Mouse (Mus musculus) kidney, postnatal 0 days (tissue): ENCODE measurements at regions not wholly inside any gene's neighbourhood (a gene's known extent, or its start where the extent isn't known, plus 50 kb on each side); places are given as distances from the start of the nearest gene placed in this dataset.
A peak's percentile ranks its signal among the peaks of the same experiment; 100 is the strongest.

ENCODE experiments used
- ATAC-seq: fragments of 200-750 bp; cut with Nextera tagmentation; replicated peaks from 2 replicates; pipeline ENCODE4 v1.8.0; 2017; ENCODE audit warnings: low read depth, moderate number of reproducible peaks, moderate TSS enrichment, moderate library complexity; ENCODE audit not compliant: low FRiP score
- DNase-seq: peaks from one replicate; pipeline ENCODE4 v3.0.0-alpha.2; 2016; ENCODE audit warnings: low spot score
- H3K27ac ChIP-seq: fragments of 300-500 bp; sonication (generic); 2 replicates; pipeline ENCODE4 v1.5.1; 2014; ENCODE audit warnings: mild to moderate bottlenecking
- H3K27me3 ChIP-seq: fragments of 300-500 bp; sonication (generic); 2 replicates; pipeline ENCODE4 v1.6.1; 2014; ENCODE audit warnings: low read length, mixed read lengths; ENCODE audit not compliant: insufficient read depth
- H3K36me3 ChIP-seq: fragments of 300-500 bp; sonication (generic); 2 replicates; pipeline ENCODE4 v1.6.1; 2014; ENCODE audit warnings: low read length, mixed read lengths; ENCODE audit not compliant: insufficient read depth
- H3K4me1 ChIP-seq: fragments of 300-500 bp; sonication (generic); replicated peaks from 2 replicates; pipeline ENCODE4 v1.6.1; 2014; ENCODE audit warnings: antibody characterized with exemption, low read length, mixed read lengths; ENCODE audit not compliant: insufficient read depth
- H3K4me2 ChIP-seq: fragments of 300-500 bp; sonication (generic); 2 replicates; pipeline ENCODE4 v1.6.1; 2014; ENCODE audit warnings: mild to moderate bottlenecking, low read length, moderate library complexity, mixed read lengths
- H3K4me3 ChIP-seq: fragments of 300-500 bp; sonication (generic); replicated peaks from 2 replicates; pipeline ENCODE4 v1.5.1; 2014; ENCODE audit warnings: low read depth, low read length
- H3K9ac ChIP-seq: fragments of 300-500 bp; sonication (generic); 2 replicates; pipeline ENCODE4 v1.6.1; 2014; ENCODE audit warnings: low read depth, low read length
- H3K9me3 ChIP-seq: fragments of 300-500 bp; sonication (generic); replicated peaks from 2 replicates; pipeline ENCODE4 v1.6.1; 2016; ENCODE audit warnings: low read length, inconsistent platforms, mixed read lengths
- CTCF ChIP-seq: IDR thresholded peaks from 2 replicates; pipeline ENCODE4 v1.5.1; 2016; ENCODE audit warnings: antibody characterized with exemption, low read depth, mild to moderate bottlenecking, moderate library complexity
- WGBS: fragments of 180-500 bp; shearing (Covaris S2); extraction: QIAGEN DNeasy Blood & Tissue Kit; methylation state at CpG from one replicate; pipeline ENCODE4 v1.1.7; 2014; 5-methylcytosine and 5-hydroxymethylcytosine counted together

- TF ChIP-seq CTCF: no peak
- H3K4me2 ChIP-seq: no peak overlapping the region
- no peaks in the 10 kb centered on the region for H3K9me3 ChIP-seq
- no peaks in the 10 kb centered on the region for H3K27me3 ChIP-seq
- DNase-seq (no peak), ATAC-seq (no peak)
- no peaks in the 10 kb centered on the region for H3K4me1 ChIP-seq
- H3K36me3 ChIP-seq: no peaks in the 10 kb centered on the region
- no peak overlapping the region for H3K27ac ChIP-seq
- WGBS: 84% methylated on average over 6 of the region's 6 CpGs
- H3K9ac ChIP-seq: no peak overlapping the region
- H3K4me3 ChIP-seq: no peak overlapping the region
Measured at GRCm38 (mm10) chr13:42590415-42590814, 90.0 kb upstream of the Phactr1 start.

DNA sequence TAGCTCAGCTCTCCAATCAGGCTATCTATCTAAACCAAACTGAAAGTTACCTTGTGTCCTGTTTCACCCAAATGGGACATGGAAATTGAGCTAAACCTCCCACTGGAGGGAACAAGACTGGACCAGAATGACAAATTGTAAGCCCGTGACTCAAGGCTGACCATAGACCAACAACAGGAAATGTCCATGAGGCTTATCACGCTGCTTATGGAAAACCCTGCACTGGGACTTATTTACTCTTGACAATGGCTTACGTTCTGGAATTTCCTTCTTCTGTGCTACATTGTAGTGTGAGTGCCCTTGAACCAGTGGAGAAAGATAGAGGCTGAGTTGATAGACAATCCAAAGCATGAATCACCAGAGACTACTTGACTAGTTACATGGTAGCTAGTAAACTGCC lies 87.5 kb upstream of the Phactr1 start:
- H3K4me3 ChIP-seq: no peak overlapping the region
- no peak for TF ChIP-seq CTCF
- H3K4me2 ChIP-seq: no peak overlapping the region
- DNase-seq: no peak
- H3K27ac ChIP-seq: no peak overlapping the region
- WGBS: 56% methylated on average over 3 of the region's 3 CpGs
- ATAC-seq: no peak
- H3K9me3 ChIP-seq: no peaks in the 10 kb centered on the region
- H3K36me3 ChIP-seq: no peaks in the 10 kb centered on the region
- H3K27me3 ChIP-seq: no peaks in the 10 kb centered on the region
- H3K9ac ChIP-seq: no peak overlapping the region
- H3K4me1 ChIP-seq: no peaks in the 10 kb centered on the region

DNA sequence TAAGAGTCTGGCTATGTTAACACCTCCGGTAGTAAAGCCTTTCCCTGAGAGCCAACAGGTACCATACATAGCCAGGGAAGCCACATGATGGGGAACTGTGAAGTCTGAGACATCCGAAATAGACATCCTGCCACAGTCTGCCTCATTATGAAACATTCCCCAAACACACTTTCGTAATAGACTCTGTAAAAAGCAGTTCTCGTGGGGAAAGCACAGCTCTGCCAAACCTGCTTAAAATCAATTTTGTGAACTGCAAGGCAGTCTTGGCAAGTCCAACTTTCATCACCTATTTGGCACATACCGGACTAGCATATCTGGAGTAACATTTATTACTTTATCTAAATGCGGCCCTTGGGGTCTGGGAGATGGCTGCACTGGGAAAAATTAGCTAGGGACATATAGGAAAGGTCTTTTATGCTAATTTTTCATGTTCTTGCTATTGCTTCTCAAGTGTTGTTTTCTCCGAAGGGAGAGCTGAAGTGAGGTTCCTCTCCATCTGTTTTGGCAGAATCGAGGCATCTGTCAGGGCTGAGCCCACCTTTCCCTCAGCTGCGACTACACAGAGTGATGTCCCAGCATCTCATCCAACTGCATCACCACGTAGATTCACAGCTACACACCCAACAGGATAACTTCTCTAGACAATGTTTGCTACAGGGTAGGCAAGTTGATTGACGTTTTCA lies 86.8 kb upstream of the Phactr1 start:
- Histone ChIP-seq H3K36me3 (no peaks in the 10 kb centered on the region), H3K4me1 (no peaks in the 10 kb centered on the region), H3K4me2 (no peak overlapping the region), H3K27me3 (no peaks in the 10 kb centered on the region), H3K4me3 (no peak overlapping the region), H3K9me3 (no peaks in the 10 kb centered on the region), H3K9ac (no peak overlapping the region), H3K27ac (no peak overlapping the region)
- TF ChIP-seq CTCF: no peak
- 88% methylated on average over 11 of the region's 11 CpGs for WGBS
- ATAC-seq: no peak
- DNase-seq: no peak

- no peaks in the 10 kb centered on the region for H3K27me3 ChIP-seq
- no peak overlapping the region for H3K4me2 ChIP-seq
- no peaks in the 10 kb centered on the region for H3K36me3 ChIP-seq
- H3K27ac ChIP-seq: no peak overlapping the region
- no peaks in the 10 kb centered on the region for H3K4me1 ChIP-seq
- H3K9ac ChIP-seq: no peak overlapping the region
- WGBS: 50% methylated on average over 3 of the region's 3 CpGs
- TF ChIP-seq CTCF: no peak
- DNase-seq (peak; percentile 21), ATAC-seq (no peak)
- H3K4me3 ChIP-seq: no peak overlapping the region
- no peaks in the 10 kb centered on the region for H3K9me3 ChIP-seq
Measured at GRCm38 (mm10) chr13:42595180-42595579, 85.2 kb upstream of the Phactr1 start.

GRCm38 (mm10) chr13:42597781-42598180 lies 82.6 kb upstream of the Phactr1 start:
- no peak for DNase-seq
- no peak for ATAC-seq
- TF ChIP-seq CTCF: no peak
- Histone ChIP-seq H3K4me1 (no peaks in the 10 kb centered on the region), H3K27ac (no peak overlapping the region), H3K36me3 (no peaks in the 10 kb centered on the region), H3K4me3 (no peak overlapping the region), H3K27me3 (no peaks in the 10 kb centered on the region), H3K4me2 (no peak overlapping the region), H3K9ac (no peak overlapping the region), H3K9me3 (no peaks in the 10 kb centered on the region)
- 43% methylated on average over 3 of the region's 3 CpGs for WGBS

- H3K36me3 ChIP-seq: no peaks in the 10 kb centered on the region
- no peak for TF ChIP-seq CTCF
- WGBS: 75% methylated on average over 4 of the region's 4 CpGs
- DNase-seq: no peak
- no peak overlapping the region for H3K9ac ChIP-seq
- H3K27me3 ChIP-seq: no peaks in the 10 kb centered on the region
- no peak overlapping the region for H3K27ac ChIP-seq
- no peaks in the 10 kb centered on the region for H3K4me1 ChIP-seq
- H3K9me3 ChIP-seq: no peaks in the 10 kb centered on the region
- H3K4me3 ChIP-seq: no peak overlapping the region
- no peak for ATAC-seq
- H3K4me2 ChIP-seq: no peak overlapping the region
Measured at GRCm38 (mm10) chr13:42603308-42603707, 77.1 kb upstream of the Phactr1 start.

DNA sequence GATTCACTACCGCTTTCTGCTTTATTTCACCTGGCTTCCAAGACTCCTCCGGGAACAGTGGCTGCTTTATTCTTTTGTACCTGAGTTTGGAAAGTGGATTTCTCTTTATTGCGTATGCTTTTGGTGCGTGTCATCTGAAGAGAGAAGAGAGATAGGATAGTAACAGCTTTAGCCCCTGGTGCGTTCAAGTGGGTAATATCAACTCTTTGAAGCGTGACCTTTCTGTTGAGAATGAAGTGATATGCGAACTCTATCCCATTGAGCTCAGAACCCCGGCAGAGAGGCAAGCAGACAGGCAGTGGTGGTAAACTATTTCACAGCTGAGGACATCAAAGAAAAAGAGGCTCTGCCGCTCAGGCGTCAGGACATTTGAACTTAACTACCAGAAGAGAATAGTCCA lies 72.7 kb upstream of the Phactr1 start:
- 33% methylated on average over 10 of the region's 10 CpGs for WGBS
- no peak overlapping the region for H3K4me2 ChIP-seq
- H3K27me3 ChIP-seq: no peaks in the 10 kb centered on the region
- DNase-seq (no peak), ATAC-seq (no peak)
- H3K4me3 ChIP-seq: no peak overlapping the region
- no peak overlapping the region for H3K9ac ChIP-seq
- no peak for TF ChIP-seq CTCF
- no peaks in the 10 kb centered on the region for H3K4me1 ChIP-seq
- H3K9me3 ChIP-seq: no peaks in the 10 kb centered on the region
- H3K27ac ChIP-seq: no peak overlapping the region
- no peaks in the 10 kb centered on the region for H3K36me3 ChIP-seq
